Mouse (Mus musculus): ENCODE results near the gene March4.

DNA sequence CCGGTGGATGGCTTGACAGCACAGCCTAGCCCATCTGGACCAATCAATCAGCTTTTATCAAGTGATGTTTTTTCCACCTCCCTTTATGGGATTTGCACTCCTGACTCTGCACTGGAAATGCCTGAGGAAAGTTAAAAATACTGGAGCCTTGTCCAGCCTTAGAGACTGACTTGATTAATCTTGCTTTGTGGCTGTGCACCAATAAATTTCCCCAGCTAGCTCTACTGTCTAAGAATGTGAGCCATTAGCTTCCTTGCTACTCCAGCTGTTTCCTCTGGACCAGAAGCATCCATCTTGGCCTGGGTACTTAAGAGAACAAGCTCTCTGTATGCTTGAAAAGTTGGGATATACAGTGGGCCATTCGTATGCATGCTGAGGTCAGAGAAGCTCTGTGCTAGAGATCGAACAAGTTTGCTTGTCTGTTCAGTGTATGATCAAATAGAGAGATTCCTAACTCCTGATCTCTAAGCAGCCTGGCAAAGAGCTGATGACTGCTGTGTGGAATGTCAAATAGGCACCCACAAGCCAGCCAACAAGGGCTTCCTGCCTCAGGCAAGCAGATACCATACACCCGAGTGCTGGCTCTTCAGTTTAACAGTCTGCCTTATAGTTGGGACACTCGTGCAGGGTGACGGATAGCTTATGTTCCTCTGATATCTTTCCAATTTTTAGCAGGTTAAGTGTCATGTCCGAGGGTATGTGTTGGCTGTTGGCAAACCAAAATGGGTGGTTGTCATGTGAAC, 25.8 kb downstream of the March4 start:
- no peak for TF ChIP-seq MYOD1 (IDR thresholded peaks at IDR 0.05; ENCODE audit: control insufficient read depth in 1 of 3, insufficient read length in 2 of 3, low read depth in 2 of 3)
- TF ChIP-seq POLR2A (IDR thresholded peaks at IDR 0.05; ENCODE audit: insufficient read length, low read depth): no peak
- no peak for TF ChIP-seq CEBPB (IDR thresholded peaks at IDR 0.05; ENCODE audit: insufficient read depth, poor library complexity, severe bottlenecking)
- no peak for TF ChIP-seq TCF12 (IDR thresholded peaks at IDR 0.05; ENCODE audit: insufficient read depth, poor library complexity, severe bottlenecking)
- no peak for TF ChIP-seq USF1 (IDR thresholded peaks at IDR 0.05; ENCODE audit: low read depth)

All from myocyte (in vitro differentiated cells).